18 mouse cellular contexts compared by ENCODE assay signal in genomic region chr13:119177753-119178152, GRCm38 (mm10).
DNase-seq lines count a peak whose midpoint lies in the region; ATAC-seq and TF ChIP-seq lines count a peak whose summit lies in the region.
"Had no signal": no experiment of that assay in that cellular context is flagged by ENCODE, and none has a peak within 500 bp of the region (broad histone marks: within the 10 kb centered on the region; RNA-seq: fewer than 3 reads in every experiment).

No protein-coding gene starts in this region.

- DNase-seq in 3134 (ENCODE audit: extremely low read depth, insufficient read length, low spot score) (peak; percentile 58), G1E (ENCODE audit: low spot score) (peak; percentile 43)
- DNase-seq in lung, postnatal 0 days (ENCODE audit: low spot score) = peak; percentile 88
- DNase-seq in thymus, adult 18-20 months = no peak
- DNase-seq: cerebellum, adult 9-10 months; gastrocnemius, adult 2 months; kidney, postnatal 10 days; layer of hippocampus, postnatal 36 days; thymus, postnatal 25 days had no signal

- peaks cover 16% of the 10 kb centered on the region for H3K4me1 ChIP-seq in G1E (ENCODE audit: insufficient read depth, low read depth, low read length)
- H3K4me1 ChIP-seq in heart, embryonic 14.5 days (ENCODE audit: control insufficient read depth in 2 of 2, insufficient read depth in 2 of 2, low read length in 2 of 2) = no peaks in the 10 kb centered on the region; a peak in 1 of 4 replicates
- H3K4me1 ChIP-seq in lung, postnatal 0 days (ENCODE audit: insufficient read depth, low read depth, low read length) = no peaks in the 10 kb centered on the region
- no peaks in the 10 kb centered on the region for H3K4me1 ChIP-seq in hindbrain, embryonic 12.5 days
- no peaks in the 10 kb centered on the region for H3K4me1 ChIP-seq in forebrain, embryonic 13.5 days
- H3K4me1 ChIP-seq: embryonic facial prominence, embryonic 12.5 days; forebrain, embryonic 15.5 days; intestine, embryonic 15.5 days; limb, embryonic 12.5 days; stomach, embryonic 15.5 days had no signal

- peak overlapping the region; percentile 13; the same call in 1 of the 2 replicates for H3K4me2 ChIP-seq in heart, embryonic 14.5 days (ENCODE audit: low read length)
- no peak overlapping the region for H3K4me2 ChIP-seq in lung, postnatal 0 days (replicated peaks; ENCODE audit: low read depth, low read length)
- H3K4me2 ChIP-seq in hindbrain, embryonic 12.5 days (replicated peaks) = no peak overlapping the region
- H3K4me2 ChIP-seq in forebrain, embryonic 13.5 days = no peak overlapping the region
- H3K4me2 ChIP-seq: embryonic facial prominence, embryonic 12.5 days; forebrain, embryonic 15.5 days; intestine, embryonic 15.5 days; limb, embryonic 12.5 days; stomach, embryonic 15.5 days had no signal

- H3K9me3 ChIP-seq in G1E (replicated peaks) = no peaks in the 10 kb centered on the region
- H3K9me3 ChIP-seq in heart, embryonic 14.5 days (ENCODE audit: control insufficient read depth, low read length) = no peaks in the 10 kb centered on the region
- H3K9me3 ChIP-seq in lung, postnatal 0 days (ENCODE audit: low read length) = no peaks in the 10 kb centered on the region
- H3K9me3 ChIP-seq in hindbrain, embryonic 12.5 days (replicated peaks) = no peaks in the 10 kb centered on the region
- H3K9me3 ChIP-seq in forebrain, embryonic 13.5 days (replicated peaks) = no peaks in the 10 kb centered on the region
- H3K9me3 ChIP-seq: embryonic facial prominence, embryonic 12.5 days; forebrain, embryonic 15.5 days; intestine, embryonic 15.5 days; limb, embryonic 12.5 days; megakaryocyte, embryonic 14.5 days; stomach, embryonic 15.5 days had no signal

- H3K27me3 ChIP-seq in G1E (ENCODE audit: insufficient read depth, low read length) = no peaks in the 10 kb centered on the region
- H3K27me3 ChIP-seq in heart, embryonic 14.5 days (ENCODE audit: control insufficient read depth, insufficient read depth, low read length) = no peaks in the 10 kb centered on the region
- H3K27me3 ChIP-seq in lung, postnatal 0 days (replicated peaks; ENCODE audit: insufficient read depth, low read length) = no peaks in the 10 kb centered on the region
- no peaks in the 10 kb centered on the region for H3K27me3 ChIP-seq in hindbrain, embryonic 12.5 days
- no peaks in the 10 kb centered on the region for H3K27me3 ChIP-seq in forebrain, embryonic 13.5 days
- H3K27me3 ChIP-seq: embryonic facial prominence, embryonic 12.5 days; forebrain, embryonic 15.5 days; intestine, embryonic 15.5 days; limb, embryonic 12.5 days; megakaryocyte, embryonic 14.5 days; stomach, embryonic 15.5 days had no signal

- TF ChIP-seq EP300 in lung, postnatal 0 days (IDR thresholded peaks at IDR 0.05) = peak; percentile 47; the same call in 1 of the 2 replicates

- no peak for TF ChIP-seq CTCF in G1E (IDR thresholded peaks at IDR 0.05; ENCODE audit: low read depth, low read length)
- no peak for TF ChIP-seq CTCF in lung, postnatal 0 days (IDR thresholded peaks at IDR 0.05)

- H3K9ac ChIP-seq in heart, embryonic 14.5 days (ENCODE audit: low read length) = no peak overlapping the region
- H3K9ac ChIP-seq in lung, postnatal 0 days (replicated peaks; ENCODE audit: low read depth) = no peak overlapping the region
- no peak overlapping the region for H3K9ac ChIP-seq in hindbrain, embryonic 12.5 days
- no peak overlapping the region for H3K9ac ChIP-seq in forebrain, embryonic 13.5 days
- H3K9ac ChIP-seq: embryonic facial prominence, embryonic 12.5 days; forebrain, embryonic 15.5 days; intestine, embryonic 15.5 days; limb, embryonic 12.5 days; stomach, embryonic 15.5 days had no signal

- ATAC-seq in G1E (ENCODE audit: extremely low read depth, insufficient number of reproducible peaks, low FRiP score, poor library complexity, severe bottlenecking) = peak; percentile 69
- no peak for ATAC-seq in heart, embryonic 14.5 days (ENCODE audit: insufficient number of reproducible peaks, insufficient read depth, low FRiP score, low read depth)
- ATAC-seq in lung, postnatal 0 days = peak; percentile 94
- no peak for ATAC-seq in hindbrain, embryonic 12.5 days (ENCODE audit: low FRiP score)
- no peak for ATAC-seq in forebrain, embryonic 13.5 days
- ATAC-seq: forebrain, embryonic 15.5 days; intestine, embryonic 15.5 days had no signal

- WGBS in heart, embryonic 14.5 days = 25% methylated on average over 4 of the region's 4 CpGs
- WGBS in lung, postnatal 0 days = 27% methylated on average over 4 of the region's 4 CpGs
- 86% methylated on average over 4 of the region's 4 CpGs for WGBS in hindbrain, embryonic 12.5 days
- WGBS in forebrain, embryonic 13.5 days = 80% methylated on average over 4 of the region's 4 CpGs

- H3K27ac ChIP-seq in heart, embryonic 14.5 days (replicated peaks in 1 of 2; ENCODE audit: control insufficient read depth in 1 of 2, insufficient read depth in 1 of 2, low read depth in 2 of 2, low read length in 2 of 2) = no peak overlapping the region
- H3K27ac ChIP-seq in lung, postnatal 0 days (ENCODE audit: low read length) = peak overlapping the region; percentile 71; the same call in 1 of the 2 replicates
- H3K27ac ChIP-seq in hindbrain, embryonic 12.5 days = no peak overlapping the region
- no peak overlapping the region for H3K27ac ChIP-seq in forebrain, embryonic 13.5 days
- H3K27ac ChIP-seq: embryonic facial prominence, embryonic 12.5 days; forebrain, embryonic 15.5 days; gastrocnemius, adult 2 months; intestine, embryonic 15.5 days; limb, embryonic 12.5 days; stomach, embryonic 15.5 days had no signal

- H3K36me3 ChIP-seq in G1E (replicated peaks) = no peaks in the 10 kb centered on the region
- no peaks in the 10 kb centered on the region for H3K36me3 ChIP-seq in heart, embryonic 14.5 days (ENCODE audit: control insufficient read depth, insufficient read depth, low read length)
- H3K36me3 ChIP-seq in lung, postnatal 0 days (ENCODE audit: insufficient read depth, low read length) = no peaks in the 10 kb centered on the region
- no peaks in the 10 kb centered on the region for H3K36me3 ChIP-seq in hindbrain, embryonic 12.5 days
- H3K36me3 ChIP-seq in forebrain, embryonic 13.5 days (ENCODE audit: poor library complexity, severe bottlenecking) = no peaks in the 10 kb centered on the region
- H3K36me3 ChIP-seq: embryonic facial prominence, embryonic 12.5 days; forebrain, embryonic 15.5 days; intestine, embryonic 15.5 days; limb, embryonic 12.5 days; stomach, embryonic 15.5 days had no signal

- H3K4me3 ChIP-seq in G1E (ENCODE audit: low read depth, low read length) = no peak overlapping the region; the same call in 1 of the 2 replicates
- no peak overlapping the region for H3K4me3 ChIP-seq in heart, embryonic 14.5 days (ENCODE audit: control insufficient read depth in 1 of 2, insufficient read depth in 1 of 2, low read depth in 1 of 2, low read length in 2 of 2)
- H3K4me3 ChIP-seq in lung, postnatal 0 days (ENCODE audit: low read depth, low read length) = no peak overlapping the region
- H3K4me3 ChIP-seq in hindbrain, embryonic 12.5 days = no peak overlapping the region
- H3K4me3 ChIP-seq in forebrain, embryonic 13.5 days = no peak overlapping the region
- H3K4me3 ChIP-seq: embryonic facial prominence, embryonic 12.5 days; forebrain, embryonic 15.5 days; gastrocnemius, adult 2 months; intestine, embryonic 15.5 days; limb, embryonic 12.5 days; megakaryocyte, embryonic 14.5 days; stomach, embryonic 15.5 days had no signal

Comparison
In these comparisons a context has a peak if more than half of its experiments do, and no peak if none do; other contexts are left out.
1. DNase-seq: peak in 3134 (single experiment), G1E (single experiment) and lung, postnatal 0 days (single experiment); none in thymus, adult 18-20 months (0 of 2).
2. ATAC-seq: peak in G1E (single experiment) and lung, postnatal 0 days (single experiment); none in heart, embryonic 14.5 days (single experiment), hindbrain, embryonic 12.5 days (single experiment) and forebrain, embryonic 13.5 days (single experiment).